Mouse (Mus musculus) bone marrow, adult 2 months (tissue): ENCODE measurements around the gene Cdc42bpa. TPM values are rescaled to one million over a fixed set of nuclear protein-coding genes. Genes with fewer than 3 reads are reported as not detected.

Experiments
- H3K27ac ChIP-seq: fragments of 200-500 bp; 2 replicates; pipeline ENCODE4 v1.5.1; 2012; ENCODE audit warnings: low read depth, mild to moderate bottlenecking, control low read depth, inconsistent platforms, low read length; ENCODE audit not compliant: control insufficient read depth, poor library complexity, insufficient read depth
- H3K4me1 ChIP-seq: fragments of 200-500 bp; 2 replicates; pipeline ENCODE4 v1.6.1; 2011; ENCODE audit warnings: low read length; ENCODE audit not compliant: control insufficient read depth, insufficient read depth
- H3K4me3 ChIP-seq: fragments of 200-500 bp; replicated peaks from 2 replicates; pipeline ENCODE3; 2011; ENCODE audit warnings: mild to moderate bottlenecking, low read depth, low read length, control low read depth; ENCODE audit not compliant: control insufficient read depth
- CTCF ChIP-seq: fragments of 200-500 bp; IDR thresholded peaks from 2 replicates; pipeline ENCODE4 v1.5.1; 2011; ENCODE audit warnings: low read length, control low read depth; ENCODE audit not compliant: control insufficient read depth, insufficient read depth
- POLR2A ChIP-seq: fragments of 200-500 bp; IDR thresholded peaks from 2 replicates; pipeline ENCODE4 v1.6.1; 2011; ENCODE audit warnings: low read depth, mild to moderate bottlenecking, control low read depth, low read length, borderline replicate concordance; ENCODE audit not compliant: control insufficient read depth
- WGBS: fragments of 180-500 bp; shearing (Covaris S2); methylation state at CpG from one replicate; pipeline ENCODE4 v1.1.7; 2018; 5-methylcytosine and 5-hydroxymethylcytosine counted together
- polyA plus RNA-seq: library from polyadenylated mRNA; stranded (reverse); fragments of >200 nt; gene quantifications from 2 replicates; pipeline ENCODE4 v1.2.4, GENCODE M21; 2011; ENCODE audit warnings: low replicate concordance; ENCODE audit not compliant: missing spikeins, insufficient read depth, insufficient read length

Gene Cdc42bpa
- polyA plus RNA-seq, 1 experiment, result 8.7 TPM

- H3K4me3 ChIP-seq, result no peak overlapping the region
- TF ChIP-seq CTCF (no peak), POLR2A (no peak)
- peaks cover 6% of the 10 kb centered on the region for H3K4me1 ChIP-seq
- WGBS, result 61% methylated on average over 3 of the region's 3 CpGs
- H3K27ac ChIP-seq, result no peak overlapping the region
These were observed 237.7 kb downstream of the Cdc42bpa start for GRCm38 (mm10) chr1:180197956-180198355.

GRCm38 (mm10) chr1:180198959-180199714 is 238.9 kb downstream of the Cdc42bpa start, which contains the start of gene Coq8a:
TSS of gene Coq8a (minus strand) at chr1:180199602.
- WGBS, result 32% methylated on average over 4 of the region's 4 CpGs
- Histone ChIP-seq H3K4me3 (peak within 1 kb of the TSS; percentile 59), H3K4me1 (peaks cover 6% of the 10 kb centered on the region), H3K27ac (peak within 1 kb of the TSS; percentile 67)
- TF ChIP-seq CTCF (no peak), POLR2A (no peak)

GRCm38 (mm10) chr1:180199715-180200050 is 239.4 kb downstream of the Cdc42bpa start:
- H3K27ac ChIP-seq, result peak overlapping the region; percentile 62
- H3K4me1 ChIP-seq, result peaks cover 6% of the 10 kb centered on the region
- no peak for TF ChIP-seq CTCF
- no peak for TF ChIP-seq POLR2A
- 23% methylated on average over 4 of the region's 4 CpGs for WGBS
- H3K4me3 ChIP-seq, result no peak overlapping the region

GRCm38 (mm10) chr1:180200722-180201121 is 240.4 kb downstream of the Cdc42bpa start:
- H3K27ac ChIP-seq, result no peak overlapping the region
- no peak overlapping the region for H3K4me3 ChIP-seq
- H3K4me1 ChIP-seq, result peaks cover 1% of the 10 kb centered on the region; the same call in 1 of the 2 replicates
- TF ChIP-seq CTCF, result no peak
- no peak for TF ChIP-seq POLR2A
- WGBS, result 81% methylated on average over 5 of the region's 5 CpGs

- WGBS, result 76% methylated on average over 3 of the region's 3 CpGs
- Histone ChIP-seq H3K4me3 (no peak overlapping the region), H3K4me1 (no peaks in the 10 kb centered on the region), H3K27ac (no peak overlapping the region)
- no peak for TF ChIP-seq CTCF
These were observed 248.1 kb downstream of the Cdc42bpa start for GRCm38 (mm10) chr1:180208370-180208769.

- TF ChIP-seq CTCF (no peak), POLR2A (no peak)
- H3K27ac ChIP-seq, result no peak overlapping the region
- no peaks in the 10 kb centered on the region for H3K4me1 ChIP-seq
- WGBS, result 55% methylated on average over 4 of the region's 4 CpGs
- no peak overlapping the region for H3K4me3 ChIP-seq
These were observed 249.8 kb downstream of the Cdc42bpa start for GRCm38 (mm10) chr1:180210031-180210432.

- no peak overlapping the region for H3K27ac ChIP-seq
- no peak overlapping the region for H3K4me3 ChIP-seq
- 79% methylated on average over 9 of the region's 9 CpGs for WGBS
- no peak for TF ChIP-seq POLR2A
- no peak for TF ChIP-seq CTCF
- H3K4me1 ChIP-seq, result no peaks in the 10 kb centered on the region
These were observed 250.6 kb downstream of the Cdc42bpa start for GRCm38 (mm10) chr1:180210781-180211271.

GRCm38 (mm10) chr1:180212911-180213310 is 252.6 kb downstream of the Cdc42bpa start:
- 54% methylated on average over 5 of the region's 5 CpGs for WGBS
- Histone ChIP-seq H3K4me1 (no peaks in the 10 kb centered on the region), H3K27ac (no peak overlapping the region), H3K4me3 (no peak overlapping the region)
- TF ChIP-seq POLR2A, result no peak
- no peak for TF ChIP-seq CTCF
